In genomic region chr4:31937376-31938281, GRCm38 (mm10) we compare ENCODE assay signal across 8 mouse cellular contexts. TPM values are rescaled to one million over a fixed set of nuclear protein-coding genes. Genes with fewer than 3 reads are reported as not detected.
DNase-seq lines count a peak whose midpoint lies in the region; ATAC-seq and TF ChIP-seq lines count a peak whose summit lies in the region.

No protein-coding gene starts in this region.

- H3K4me3 ChIP-seq in ES-E14 (ENCODE audit: insufficient read depth in 1 of 2, low read depth in 1 of 2, low read length in 2 of 2, poor library complexity in 1 of 2, severe bottlenecking in 1 of 2): peak overlapping the region; percentile 54 to 78
- peak overlapping the region; percentile 54 for H3K4me3 ChIP-seq in embryonic facial prominence, embryonic 13.5 days
- peak overlapping the region; percentile 43 for H3K4me3 ChIP-seq in neural tube, embryonic 15.5 days (replicated peaks)

- ATAC-seq in embryonic facial prominence, embryonic 13.5 days (ENCODE audit: insufficient number of reproducible peaks, insufficient read depth, low FRiP score, low TSS enrichment, low read depth): peak; percentile 75
- peak; percentile 40 to 52 for ATAC-seq in hematopoietic stem cell, adult 5-6 weeks (replicated peaks in 1 of 2; ENCODE audit: insufficient read depth in 1 of 2, low FRiP score in 2 of 2, low TSS enrichment in 1 of 2, low read depth in 1 of 2, poor library complexity in 2 of 2, severe bottlenecking in 2 of 2)
- peak; percentile 76 for ATAC-seq in neural tube, embryonic 15.5 days (ENCODE audit: low FRiP score)

- no peak overlapping the region for H3K27ac ChIP-seq in ES-E14 (ENCODE audit: insufficient read depth, low read depth, low read length, poor library complexity, severe bottlenecking)
- peak overlapping the region; percentile 72 for H3K27ac ChIP-seq in embryonic facial prominence, embryonic 13.5 days
- 0 out of 2 replicates have a peak overlapping the region, but pooled peaks have one; percentile 23 for H3K27ac ChIP-seq in neural tube, embryonic 15.5 days (replicated peaks)

- 0 out of 4 replicates have a peak, but pooled peaks cover 0 to 2% of the 10 kb centered on the region in 2 experiments for H3K4me1 ChIP-seq in ES-E14 (ENCODE audit: control insufficient read depth in 2 of 2, insufficient read depth in 2 of 2, low read length in 2 of 2, poor library complexity in 1 of 2)
- peaks cover 12% of the 10 kb centered on the region for H3K4me1 ChIP-seq in embryonic facial prominence, embryonic 13.5 days
- peaks cover 18% of the 10 kb centered on the region for H3K4me1 ChIP-seq in neural tube, embryonic 15.5 days

- under 1% methylated on average over 36 of the region's 36 CpGs for WGBS in embryonic facial prominence, embryonic 13.5 days
- WGBS in neural tube, embryonic 15.5 days: under 1% methylated on average over 36 of the region's 36 CpGs

- peak overlapping the region; percentile 50 for H3K9ac ChIP-seq in ES-E14 (ENCODE audit: insufficient read depth, low read depth, low read length, poor library complexity, severe bottlenecking)
- H3K9ac ChIP-seq in embryonic facial prominence, embryonic 13.5 days: peak overlapping the region; percentile 79
- H3K9ac ChIP-seq in neural tube, embryonic 15.5 days (replicated peaks): peak overlapping the region; percentile 40

- peak overlapping the region; percentile 95 for H3K4me2 ChIP-seq in embryonic facial prominence, embryonic 13.5 days
- peak overlapping the region; percentile 86 for H3K4me2 ChIP-seq in neural tube, embryonic 15.5 days

- peak; percentile 88 for DNase-seq in heart, adult 11 months
- DNase-seq in heart, adult 9 months (ENCODE audit: low spot score in 2 of 2): no peak
- DNase-seq in ES-E14 (ENCODE audit: low read depth, low spot score): no peak
- DNase-seq in liver: peak; percentile 5
- DNase-seq in spleen, postnatal 14 days (ENCODE audit: low spot score in 2 of 2): no peak

- H3K9me3 ChIP-seq in ES-E14 (ENCODE audit: control insufficient read depth, insufficient read depth, low read depth, low read length): no peaks in the 10 kb centered on the region
- no peaks in the 10 kb centered on the region for H3K9me3 ChIP-seq in embryonic facial prominence, embryonic 13.5 days
- H3K9me3 ChIP-seq in neural tube, embryonic 15.5 days (replicated peaks): no peaks in the 10 kb centered on the region

- no peaks in the 10 kb centered on the region for H3K27me3 ChIP-seq in embryonic facial prominence, embryonic 13.5 days
- H3K27me3 ChIP-seq in neural tube, embryonic 15.5 days (replicated peaks): no peaks in the 10 kb centered on the region

- in situ Hi-C loops in ES-E14 (cut with MboI; ENCODE audit: low sequenced_read_pairs in 2 of 2, unreplicated experiment in 2 of 2): no loop called here

- H3K36me3 ChIP-seq in ES-E14 (ENCODE audit: control insufficient read depth, insufficient read depth, low read length, poor library complexity, severe bottlenecking): no peaks in the 10 kb centered on the region
- H3K36me3 ChIP-seq in embryonic facial prominence, embryonic 13.5 days: no peaks in the 10 kb centered on the region
- no peaks in the 10 kb centered on the region for H3K36me3 ChIP-seq in neural tube, embryonic 15.5 days

TF ChIP-seq in ES-E14, 5 proteins besides CTCF, POLR2A, EP300 and RAD21:
- TF ChIP-seq HCFC1 (IDR thresholded peaks at IDR 0.05; ENCODE audit: borderline replicate concordance, insufficient read depth, low read length) (0 out of 2 replicates have a peak, but pooled peaks have one; percentile 31), CHD2 (IDR thresholded peaks at IDR 0.05; ENCODE audit: low read depth, low read length) (no peak)

RNA-seq across cellular contexts. Expression of gene Map3k7, which starts 26.3 kb away (rescaled TPM):
- 43.9 and 69.5 TPM in 2 replicates for total RNA-seq in ES-E14 (2012; rRNA removed)
- 36.2 and 40.1 TPM in 2 replicates for polyA plus RNA-seq in embryonic facial prominence, embryonic 13.5 days (2015; fragmentation: Nextera tagmentation; extraction: Ambion mirVana)
- total RNA-seq in hematopoietic stem cell, adult 5-6 weeks (2017): 31.2 and 37.8 TPM in 2 replicates
- polyA plus RNA-seq in neural tube, embryonic 15.5 days (2015; fragmentation: Nextera tagmentation; extraction: Ambion mirVana): 21.6 and 22.0 TPM in 2 replicates

Comparison
In these comparisons a context has a peak if more than half of its experiments do, and no peak if none do; other contexts are left out.
1. DNase-seq: peak in heart, adult 11 months (single experiment) and liver (single experiment); none in heart, adult 9 months (0 of 2), ES-E14 (single experiment) and spleen, postnatal 14 days (0 of 2).
2. Peak in every context shown above with its lines, with median percentiles within 50 percentile points of each other: H3K4me3 ChIP-seq, H3K9ac ChIP-seq and ATAC-seq.